Comparison of ENCODE assay signal across 12 mouse cellular contexts in the genomic region with DNA sequence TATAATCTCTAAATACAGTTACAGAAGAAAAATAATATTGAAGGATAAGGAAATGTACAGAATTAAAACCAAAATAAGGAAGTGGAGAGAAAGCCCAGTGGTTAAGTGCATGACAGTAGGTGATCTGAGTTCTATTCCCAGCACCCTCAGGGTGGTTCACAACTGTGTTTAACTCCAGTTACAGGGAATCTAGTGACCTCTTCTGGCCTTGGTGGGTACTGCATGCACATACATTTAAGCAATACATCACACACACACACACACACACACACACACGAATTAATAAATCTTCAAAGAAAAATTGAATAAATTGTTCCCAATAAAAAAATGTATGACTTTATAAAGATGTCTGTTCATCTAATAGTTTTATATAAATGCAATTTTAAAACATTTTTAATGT.
A peak's percentile ranks its signal among the peaks of the same experiment; 100 is the strongest.
DNase-seq lines count a peak whose midpoint lies in the region; ATAC-seq and TF ChIP-seq lines count a peak whose summit lies in the region.
"Had no signal": no experiment of that assay in that cellular context is flagged by ENCODE, and none has a peak within 500 bp of the region (broad histone marks: within the 10 kb centered on the region; RNA-seq: fewer than 3 reads in every experiment).

No protein-coding gene starts in this region.

- peak; percentile 52 for TF ChIP-seq CTCF in lung, postnatal 0 days (IDR thresholded peaks at IDR 0.05)
- peak; percentile 61 for TF ChIP-seq CTCF in Patski (IDR thresholded peaks at IDR 0.05)
- TF ChIP-seq CTCF in stomach, postnatal 0 days (IDR thresholded peaks at IDR 0.05; ENCODE audit: low read depth): peak; percentile 54
- no peak for TF ChIP-seq CTCF in cerebellum, adult 2 months (IDR thresholded peaks at IDR 0.05; ENCODE audit: borderline replicate concordance, insufficient read depth, low read depth, low read length)

- no peak overlapping the region for H3K4me3 ChIP-seq in lung, postnatal 0 days (ENCODE audit: low read depth, low read length)
- no peak overlapping the region for H3K4me3 ChIP-seq in stomach, postnatal 0 days (ENCODE audit: low read depth, low read length)
- H3K4me3 ChIP-seq in cerebellum, adult 2 months (replicated peaks; ENCODE audit: insufficient read depth, low read depth, low read length): no peak overlapping the region
- H3K4me3 ChIP-seq: embryonic facial prominence, embryonic 13.5 days; limb, embryonic 13.5 days had no signal

- H3K27ac ChIP-seq in lung, postnatal 0 days (ENCODE audit: low read length): no peak overlapping the region
- no peak overlapping the region for H3K27ac ChIP-seq in stomach, postnatal 0 days (replicated peaks)
- H3K27ac ChIP-seq in cerebellum, adult 2 months (ENCODE audit: insufficient read depth, low read length): no peak overlapping the region
- H3K27ac ChIP-seq: embryonic facial prominence, embryonic 13.5 days; limb, embryonic 13.5 days had no signal

- CTCF ChIA-PET in Patski (lab: Charles Lee): no interaction called here

- POLR2A ChIA-PET in Patski (lab: Charles Lee): no interaction called here

- TF ChIP-seq POLR2A in cerebellum, adult 2 months (IDR thresholded peaks at IDR 0.05; ENCODE audit: borderline replicate concordance, insufficient read depth, low read length): no peak

- H3K4me2 ChIP-seq in lung, postnatal 0 days (replicated peaks; ENCODE audit: low read depth, low read length): no peak overlapping the region
- no peak overlapping the region for H3K4me2 ChIP-seq in stomach, postnatal 0 days (replicated peaks; ENCODE audit: low read depth)
- H3K4me2 ChIP-seq: embryonic facial prominence, embryonic 13.5 days; limb, embryonic 13.5 days had no signal

- in situ Hi-C loops in Patski (cut with MboI; ENCODE audit: low pct_unique_long_range_greater_than_20kb): no loop called here

- H3K36me3 ChIP-seq in lung, postnatal 0 days (ENCODE audit: insufficient read depth, low read length): no peaks in the 10 kb centered on the region
- H3K36me3 ChIP-seq in stomach, postnatal 0 days (ENCODE audit: control insufficient read depth, insufficient read depth, low read length): no peaks in the 10 kb centered on the region
- H3K36me3 ChIP-seq: embryonic facial prominence, embryonic 13.5 days; limb, embryonic 13.5 days had no signal

- no peak overlapping the region for H3K9ac ChIP-seq in lung, postnatal 0 days (replicated peaks; ENCODE audit: low read depth)
- no peak overlapping the region for H3K9ac ChIP-seq in stomach, postnatal 0 days (ENCODE audit: low read length)
- H3K9ac ChIP-seq: embryonic facial prominence, embryonic 13.5 days; limb, embryonic 13.5 days had no signal

- 92% methylated on average over 1 of the region's 1 CpGs for WGBS in lung, postnatal 0 days
- WGBS in stomach, postnatal 0 days: 96% methylated on average over 1 of the region's 1 CpGs
- WGBS in cerebellum, adult 2 months: 79% methylated on average over 1 of the region's 1 CpGs

- no peak for ATAC-seq in lung, postnatal 0 days
- no peak for ATAC-seq in Patski
- ATAC-seq in stomach, postnatal 0 days (ENCODE audit: low FRiP score, low TSS enrichment): no peak
- ATAC-seq: forebrain, embryonic 14.5 days had no signal

- H3K4me1 ChIP-seq in lung, postnatal 0 days (ENCODE audit: insufficient read depth, low read depth, low read length): no peaks in the 10 kb centered on the region
- no peaks in the 10 kb centered on the region for H3K4me1 ChIP-seq in stomach, postnatal 0 days (replicated peaks; ENCODE audit: control insufficient read depth, insufficient read depth)
- H3K4me1 ChIP-seq in cerebellum, adult 2 months (ENCODE audit: control insufficient read depth, insufficient read depth, low read length): no peaks in the 10 kb centered on the region
- H3K4me1 ChIP-seq: embryonic facial prominence, embryonic 13.5 days had no signal

- no peak for TF ChIP-seq EP300 in lung, postnatal 0 days (IDR thresholded peaks at IDR 0.05)
- TF ChIP-seq EP300 in stomach, postnatal 0 days (optimal IDR thresholded peaks at IDR 0.05): no peak

- peak; percentile 79 for DNase-seq in heart, adult 11 months
- no peak for DNase-seq in heart, adult 8-10 months (ENCODE audit: low spot score)
- no peak for DNase-seq in lung, postnatal 0 days (ENCODE audit: low spot score)
- DNase-seq in lung, postnatal 36 days: no peak
- no peak for DNase-seq in Patski (ENCODE audit: low read depth, low spot score)
- DNase-seq in stomach, postnatal 0 days (ENCODE audit: low spot score): no peak
- no peak for DNase-seq in cerebellum, adult 2 months
- no peak for DNase-seq in kidney, adult 11 months
- DNase-seq: heart, postnatal 36 days had no signal

- no peaks in the 10 kb centered on the region for H3K27me3 ChIP-seq in lung, postnatal 0 days (replicated peaks; ENCODE audit: insufficient read depth, low read length)
- H3K27me3 ChIP-seq in Patski: no peaks in the 10 kb centered on the region
- H3K27me3 ChIP-seq in stomach, postnatal 0 days (ENCODE audit: control insufficient read depth, insufficient read depth, low read length): no peaks in the 10 kb centered on the region
- H3K27me3 ChIP-seq in cerebellum, adult 2 months (ENCODE audit: control insufficient read depth, insufficient read depth, low read length): no peaks in the 10 kb centered on the region
- H3K27me3 ChIP-seq: limb, embryonic 13.5 days had no signal

- H3K9me3 ChIP-seq in lung, postnatal 0 days (ENCODE audit: low read length): no peaks in the 10 kb centered on the region
- H3K9me3 ChIP-seq in stomach, postnatal 0 days (ENCODE audit: control insufficient read depth, low read length): no peaks in the 10 kb centered on the region
- H3K9me3 ChIP-seq: embryonic facial prominence, embryonic 13.5 days had no signal
